In the genomic region with DNA sequence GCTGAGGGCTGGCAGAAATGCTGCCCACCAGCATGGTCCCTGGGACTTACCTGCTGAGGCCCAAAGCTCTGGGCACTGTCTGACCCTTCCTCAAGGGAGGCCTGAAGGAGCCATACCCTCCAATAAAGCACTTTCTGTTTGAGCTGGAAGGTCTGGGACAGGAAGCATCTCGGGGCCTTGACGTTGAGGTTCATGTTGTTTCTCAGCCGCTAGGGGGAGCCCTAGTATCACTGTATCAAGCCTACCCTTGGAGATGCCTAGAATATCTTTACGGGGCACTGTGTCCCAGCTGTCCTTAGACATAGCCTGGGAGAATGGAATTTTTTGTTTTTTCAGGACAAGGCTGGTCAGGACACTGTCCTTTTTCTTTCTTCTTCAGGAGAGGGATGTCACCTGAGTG, we compare ENCODE assay signal across 8 mouse cellular contexts. TPM values are rescaled to one million over a fixed set of nuclear protein-coding genes. Genes with fewer than 3 reads are reported as not detected.
A peak's percentile ranks its signal among the peaks of the same experiment; 100 is the strongest.
DNase-seq lines count a peak whose midpoint lies in the region; ATAC-seq and TF ChIP-seq lines count a peak whose summit lies in the region.

No protein-coding gene starts in this region.

- peaks cover 43% of the 10 kb centered on the region for H3K36me3 ChIP-seq in forebrain, postnatal 0 days (ENCODE audit: insufficient read depth)
- peaks cover 22% of the 10 kb centered on the region for H3K36me3 ChIP-seq in hindbrain, embryonic 15.5 days

- H3K9ac ChIP-seq in forebrain, postnatal 0 days = no peak overlapping the region
- no peak overlapping the region for H3K9ac ChIP-seq in hindbrain, embryonic 15.5 days

- H3K4me2 ChIP-seq in forebrain, postnatal 0 days (ENCODE audit: low read depth) = no peak overlapping the region
- no peak overlapping the region for H3K4me2 ChIP-seq in hindbrain, embryonic 15.5 days

- no peak overlapping the region for H3K4me3 ChIP-seq in cerebellum, adult 2 months (replicated peaks; ENCODE audit: insufficient read depth, low read depth, low read length)
- H3K4me3 ChIP-seq in forebrain, postnatal 0 days (ENCODE audit: low read depth, low read length) = no peak overlapping the region
- no peak overlapping the region for H3K4me3 ChIP-seq in hindbrain, embryonic 15.5 days

- no peaks in the 10 kb centered on the region for H3K27me3 ChIP-seq in cerebellum, adult 2 months (ENCODE audit: control insufficient read depth, insufficient read depth, low read length)
- no peaks in the 10 kb centered on the region for H3K27me3 ChIP-seq in forebrain, postnatal 0 days (ENCODE audit: insufficient read depth, low read length)
- H3K27me3 ChIP-seq in hindbrain, embryonic 15.5 days = no peaks in the 10 kb centered on the region

- peak; percentile 88 for ATAC-seq in forebrain, postnatal 0 days
- ATAC-seq in hindbrain, embryonic 15.5 days (ENCODE audit: low FRiP score, low read depth) = peak; percentile 39; the same call in 1 of the 2 replicates
- ATAC-seq in megakaryocyte-erythroid progenitor cell, adult 5-6 weeks (replicated peaks; ENCODE audit: low FRiP score, low TSS enrichment, poor library complexity, severe bottlenecking) = peak; percentile 81

- peak; percentile 71 for DNase-seq in layer of hippocampus, adult 11-12 months (ENCODE audit: low spot score)
- no peak for DNase-seq in layer of hippocampus, adult 9-10 months (ENCODE audit: low spot score)
- peak; percentile 67 to 70 for DNase-seq in cerebellum, adult 2 months
- peak; percentile 88 for DNase-seq in forebrain, postnatal 0 days
- DNase-seq in left cerebral cortex, postnatal 14 days (ENCODE audit: low spot score in 2 of 2) = peak; percentile 80 to 88
- peak; percentile 72 for DNase-seq in right cerebral cortex, postnatal 4 days

- peaks cover 2% of the 10 kb centered on the region; the same call in 1 of the 2 replicates for H3K4me1 ChIP-seq in cerebellum, adult 2 months (ENCODE audit: control insufficient read depth, insufficient read depth, low read length)
- no peaks in the 10 kb centered on the region for H3K4me1 ChIP-seq in forebrain, postnatal 0 days (ENCODE audit: insufficient read depth)
- H3K4me1 ChIP-seq in hindbrain, embryonic 15.5 days (replicated peaks) = peaks cover 4% of the 10 kb centered on the region; the same call in 1 of the 2 replicates

- no peaks in the 10 kb centered on the region for H3K9me3 ChIP-seq in forebrain, postnatal 0 days (ENCODE audit: low read length)
- H3K9me3 ChIP-seq in hindbrain, embryonic 15.5 days = no peaks in the 10 kb centered on the region

- peak; percentile 87 for TF ChIP-seq CTCF in cerebellum, adult 2 months (IDR thresholded peaks at IDR 0.05; ENCODE audit: borderline replicate concordance, insufficient read depth, low read depth, low read length)
- peak; percentile 91 for TF ChIP-seq CTCF in forebrain, postnatal 0 days (IDR thresholded peaks at IDR 0.05; ENCODE audit: low read depth)

- 0% methylated on average over 4 of the region's 4 CpGs for WGBS in cerebellum, adult 2 months
- WGBS in forebrain, postnatal 0 days = 2% methylated on average over 4 of the region's 4 CpGs
- 0% methylated on average over 4 of the region's 4 CpGs for WGBS in hindbrain, embryonic 15.5 days

- intact Hi-C loops in left cerebral cortex, postnatal 14 days (cut with DNase I) = loop anchor here (5.0 kb wide), 1 partner anchor 33 kb away; no protein-coding TSS in a partner anchor

- TF ChIP-seq POLR2A in cerebellum, adult 2 months (IDR thresholded peaks at IDR 0.05; ENCODE audit: borderline replicate concordance, insufficient read depth, low read length) = no peak

- H3K27ac ChIP-seq in cerebellum, adult 2 months (ENCODE audit: insufficient read depth, low read length) = no peak overlapping the region
- H3K27ac ChIP-seq in forebrain, postnatal 0 days (ENCODE audit: low read depth, low read length) = no peak overlapping the region
- H3K27ac ChIP-seq in hindbrain, embryonic 15.5 days (replicated peaks) = no peak overlapping the region

RNA-seq across cellular contexts. Expression of a gene that starts 6.3 kb away (rescaled TPM):
- 69.3 and 74.5 TPM in 2 replicates for polyA plus RNA-seq in cerebellum, adult 2 months (2012; rRNA removed)
- total RNA-seq in forebrain, postnatal 0 days (2014; rRNA removed) = 46.5 and 50.4 TPM in 2 replicates
- 54.5 and 56.8 TPM in 2 replicates for polyA plus RNA-seq in forebrain, postnatal 0 days (2015; fragmentation: Nextera tagmentation; extraction: Ambion mirVana)
- 46.8 and 54.5 TPM in 2 replicates for polyA plus RNA-seq in hindbrain, embryonic 15.5 days (2015; fragmentation: Nextera tagmentation; extraction: Ambion mirVana)
- total RNA-seq in left cerebral cortex, postnatal 14 days (2021) = 10 to 100 TPM; 33.0 to 37.4 TPM
- total RNA-seq in megakaryocyte-erythroid progenitor cell, adult 5-6 weeks (2014; fragmentation: Nextera tagmentation) = 6.0 and 18.0 TPM in 2 replicates
- 5.2 and 10.6 TPM in 2 replicates for total RNA-seq in megakaryocyte-erythroid progenitor cell, adult 5-6 weeks (2017)

RNA-seq across cellular contexts. Expression of a gene that starts 14.3 kb away (rescaled TPM):
- 29.8 and 32.5 TPM in 2 replicates for polyA plus RNA-seq in cerebellum, adult 2 months (2012; rRNA removed)
- 5.5 and 8.7 TPM in 2 replicates for total RNA-seq in forebrain, postnatal 0 days (2014; rRNA removed)
- polyA plus RNA-seq in forebrain, postnatal 0 days (2015; fragmentation: Nextera tagmentation; extraction: Ambion mirVana) = 2.4 and 4.5 TPM in 2 replicates
- 5.4 and 7.1 TPM in 2 replicates for polyA plus RNA-seq in hindbrain, embryonic 15.5 days (2015; fragmentation: Nextera tagmentation; extraction: Ambion mirVana)
- total RNA-seq in left cerebral cortex, postnatal 14 days (2021) = 10 to 100 TPM; 32.1 to 33.3 TPM
- 0.15 TPM in 1 of 2 replicates, not detected in the other for total RNA-seq in megakaryocyte-erythroid progenitor cell, adult 5-6 weeks (2014; fragmentation: Nextera tagmentation)
- 0.23 TPM in 1 of 2 replicates, not detected in the other for total RNA-seq in megakaryocyte-erythroid progenitor cell, adult 5-6 weeks (2017)

RNA-seq across cellular contexts. Expression of a gene that starts 25.2 kb away (rescaled TPM):
- polyA plus RNA-seq in cerebellum, adult 2 months (2012; rRNA removed) = 98.6 and 108 TPM in 2 replicates
- 85.6 and 112 TPM in 2 replicates for total RNA-seq in forebrain, postnatal 0 days (2014; rRNA removed)
- 57.3 and 72.9 TPM in 2 replicates for polyA plus RNA-seq in forebrain, postnatal 0 days (2015; fragmentation: Nextera tagmentation; extraction: Ambion mirVana)
- 120 and 126 TPM in 2 replicates for polyA plus RNA-seq in hindbrain, embryonic 15.5 days (2015; fragmentation: Nextera tagmentation; extraction: Ambion mirVana)
- total RNA-seq in left cerebral cortex, postnatal 14 days (2021) = 100 to 1,000 TPM; 117 to 120 TPM
- 40.4 and 44.0 TPM in 2 replicates for total RNA-seq in megakaryocyte-erythroid progenitor cell, adult 5-6 weeks (2014; fragmentation: Nextera tagmentation)
- total RNA-seq in megakaryocyte-erythroid progenitor cell, adult 5-6 weeks (2017) = 26.4 and 51.9 TPM in 2 replicates

RNA-seq across cellular contexts. Expression of a gene that starts 57.1 kb away (rescaled TPM):
- 0.46 and 1.8 TPM in 2 replicates for polyA plus RNA-seq in cerebellum, adult 2 months (2012; rRNA removed)
- total RNA-seq in forebrain, postnatal 0 days (2014; rRNA removed) = not detected in 2 replicates
- not detected in 2 replicates for polyA plus RNA-seq in forebrain, postnatal 0 days (2015; fragmentation: Nextera tagmentation; extraction: Ambion mirVana)
- not detected in 2 replicates for polyA plus RNA-seq in hindbrain, embryonic 15.5 days (2015; fragmentation: Nextera tagmentation; extraction: Ambion mirVana)
- total RNA-seq in left cerebral cortex, postnatal 14 days (2021) = under 1 TPM in 1 of 2 experiments, not detected in 1; 0.33 TPM
- total RNA-seq in megakaryocyte-erythroid progenitor cell, adult 5-6 weeks (2014; fragmentation: Nextera tagmentation) = not detected in 2 replicates
- total RNA-seq in megakaryocyte-erythroid progenitor cell, adult 5-6 weeks (2017) = not detected in 2 replicates

RNA-seq across cellular contexts. Expression of a gene that starts 58.8 kb away (rescaled TPM):
- 0.08 and 0.16 TPM in 2 replicates for polyA plus RNA-seq in cerebellum, adult 2 months (2012; rRNA removed)
- 0.15 TPM in 1 of 2 replicates, not detected in the other for total RNA-seq in forebrain, postnatal 0 days (2014; rRNA removed)
- polyA plus RNA-seq in forebrain, postnatal 0 days (2015; fragmentation: Nextera tagmentation; extraction: Ambion mirVana) = 0.14 and 0.29 TPM in 2 replicates
- 0.51 TPM in 1 of 2 replicates, not detected in the other for polyA plus RNA-seq in hindbrain, embryonic 15.5 days (2015; fragmentation: Nextera tagmentation; extraction: Ambion mirVana)
- total RNA-seq in left cerebral cortex, postnatal 14 days (2021) = under 1 TPM in 1 of 2 experiments, not detected in 1; 0.27 TPM
- not detected in 2 replicates for total RNA-seq in megakaryocyte-erythroid progenitor cell, adult 5-6 weeks (2014; fragmentation: Nextera tagmentation)
- not detected in 2 replicates for total RNA-seq in megakaryocyte-erythroid progenitor cell, adult 5-6 weeks (2017)
